Mouse (Mus musculus): Measurements from ENCODE around the gene Disp3.

The Disp3 gene

GRCm38 (mm10) chr4:148287476-148288054 lies at the start of gene Disp3:
TSS of gene Disp3 (minus strand) at chr4:148287965.
- no peak for DNase-seq

GRCm38 (mm10) chr4:148330269-148330668 lies 42.5 kb upstream of the Disp3 start:
- no peak for DNase-seq

- DNase-seq: no peak
Measured at GRCm38 (mm10) chr4:148329431-148329830, 41.7 kb upstream of the Disp3 start.

GRCm38 (mm10) chr4:148328237-148328636 lies 40.5 kb upstream of the Disp3 start:
- no peak for DNase-seq

GRCm38 (mm10) chr4:148327266-148327997 lies 39.7 kb upstream of the Disp3 start:
- DNase-seq: no peak

GRCm38 (mm10) chr4:148326791-148327190 lies 39.0 kb upstream of the Disp3 start:
- no peak for DNase-seq

- DNase-seq: no peak
Measured at GRCm38 (mm10) chr4:148325951-148326350, 38.2 kb upstream of the Disp3 start.

GRCm38 (mm10) chr4:148325057-148325456 lies 37.3 kb upstream of the Disp3 start:
- no peak for DNase-seq

- peak; percentile 63 for DNase-seq
Measured at GRCm38 (mm10) chr4:148322152-148322551, 34.4 kb upstream of the Disp3 start.

- DNase-seq: no peak
Measured at GRCm38 (mm10) chr4:148319366-148319765, 31.6 kb upstream of the Disp3 start.

- DNase-seq: no peak
Measured at GRCm38 (mm10) chr4:148315377-148316175, 27.8 kb upstream of the Disp3 start.

GRCm38 (mm10) chr4:148314396-148314795 lies 26.6 kb upstream of the Disp3 start:
- DNase-seq: peak; percentile 73

GRCm38 (mm10) chr4:148313601-148314000 lies 25.8 kb upstream of the Disp3 start:
- no peak for DNase-seq

GRCm38 (mm10) chr4:148312296-148313116 lies 24.7 kb upstream of the Disp3 start:
- no peak for DNase-seq

- no peak for DNase-seq
Measured at GRCm38 (mm10) chr4:148310845-148311244, 23.1 kb upstream of the Disp3 start.

- DNase-seq: no peak
Measured at GRCm38 (mm10) chr4:148310126-148310525, 22.4 kb upstream of the Disp3 start.

- DNase-seq: peak; percentile 54
Measured at GRCm38 (mm10) chr4:148306406-148307083, 18.8 kb upstream of the Disp3 start.

GRCm38 (mm10) chr4:148298720-148299119 lies 11.0 kb upstream of the Disp3 start:
- no peak for DNase-seq

- DNase-seq: no peak
Measured at GRCm38 (mm10) chr4:148297640-148298039, 9.9 kb upstream of the Disp3 start.

- DNase-seq: no peak
Measured at GRCm38 (mm10) chr4:148293319-148293718, 5.6 kb upstream of the Disp3 start.

GRCm38 (mm10) chr4:148291849-148292248 lies 4.1 kb upstream of the Disp3 start:
- DNase-seq: peak; percentile 34

GRCm38 (mm10) chr4:148291080-148291479 lies 3.3 kb upstream of the Disp3 start:
- no peak for DNase-seq

Measured in layer of hippocampus, adult 9-11 months (tissue).